Mouse (Mus musculus): ENCODE measurements around the gene Ccser1. TPM values are rescaled to one million over a fixed set of nuclear protein-coding genes. Genes with fewer than 3 reads are reported as not detected.
A peak's percentile ranks its signal among the peaks of the same experiment; 100 is the strongest.

The Ccser1 gene
- polyA plus RNA-seq, 1 experiment: 12.7 TPM

DNA sequence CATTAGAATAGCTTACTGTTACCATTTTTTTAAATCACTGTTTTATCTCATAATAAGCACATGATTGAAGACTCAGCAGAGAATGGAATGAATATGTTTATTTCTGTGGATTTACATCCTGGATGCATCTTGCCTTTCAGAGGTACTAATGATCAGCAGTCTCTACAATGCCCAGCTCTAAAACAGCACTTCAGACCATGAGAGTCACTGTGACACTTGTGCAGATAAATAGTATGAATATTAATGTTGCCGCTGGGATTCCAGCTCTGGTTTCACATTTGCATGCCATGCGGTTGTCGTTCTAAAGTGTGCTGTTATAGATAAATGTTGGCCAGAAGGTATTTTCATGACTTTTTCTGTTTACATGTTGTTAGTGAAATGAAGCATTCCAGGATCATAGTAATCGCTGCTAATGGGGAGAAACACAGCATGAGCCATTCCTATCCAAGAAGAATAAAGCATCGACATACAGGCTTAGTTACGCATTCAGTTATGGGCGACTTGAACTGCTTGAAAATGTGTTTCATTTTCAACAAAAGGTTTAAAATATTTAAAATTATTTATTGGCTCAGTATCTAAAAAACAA, 363.4 kb downstream of the Ccser1 start:
- no peaks in the 10 kb centered on the region for H3K27me3 ChIP-seq (ENCODE audit: control insufficient read depth, insufficient read depth, low read length)
- WGBS: 24% methylated on average over 7 of the region's 7 CpGs
- no peaks in the 10 kb centered on the region; the same call in 1 of the 2 replicates for H3K4me1 ChIP-seq (ENCODE audit: control insufficient read depth, insufficient read depth, low read length)
- TF ChIP-seq POLR2A (IDR thresholded peaks at IDR 0.05; ENCODE audit: borderline replicate concordance, insufficient read depth, low read length) (no peak), CTCF (IDR thresholded peaks at IDR 0.05; ENCODE audit: borderline replicate concordance, insufficient read depth, low read depth, low read length) (no peak)
- peak overlapping the region; percentile 11 for H3K4me3 ChIP-seq (replicated peaks; ENCODE audit: insufficient read depth, low read depth, low read length)
- H3K27ac ChIP-seq (ENCODE audit: insufficient read depth, low read length): no peak overlapping the region
- no peak for DNase-seq

DNA sequence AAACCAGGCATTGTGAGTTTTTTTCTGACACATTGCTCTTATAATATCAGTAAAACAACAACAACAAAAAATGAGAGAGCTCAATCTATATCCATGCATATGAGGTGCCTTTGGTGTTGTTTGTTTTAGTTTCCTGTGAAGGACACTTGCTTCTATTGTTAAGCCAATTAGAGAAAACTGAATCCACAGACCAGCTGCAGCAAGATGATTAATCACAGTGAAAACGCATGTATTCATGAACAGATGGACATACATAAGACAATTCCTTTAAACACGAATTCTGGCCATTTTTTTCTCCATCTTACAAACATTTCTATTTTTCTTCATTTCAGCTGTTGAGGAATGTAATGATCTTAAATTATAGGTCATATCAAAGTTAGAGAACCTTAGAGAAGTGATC, 387.4 kb downstream of the Ccser1 start:
- TF ChIP-seq CTCF (IDR thresholded peaks at IDR 0.05; ENCODE audit: borderline replicate concordance, insufficient read depth, low read depth, low read length): no peak
- WGBS: 49% methylated on average over 2 of the region's 2 CpGs
- Histone ChIP-seq H3K27ac (ENCODE audit: insufficient read depth, low read length) (no peak overlapping the region), H3K4me1 (ENCODE audit: control insufficient read depth, insufficient read depth, low read length) (no peaks in the 10 kb centered on the region), H3K27me3 (ENCODE audit: control insufficient read depth, insufficient read depth, low read length) (no peaks in the 10 kb centered on the region), H3K4me3 (replicated peaks; ENCODE audit: insufficient read depth, low read depth, low read length) (no peak overlapping the region)
- DNase-seq: no peak

DNA sequence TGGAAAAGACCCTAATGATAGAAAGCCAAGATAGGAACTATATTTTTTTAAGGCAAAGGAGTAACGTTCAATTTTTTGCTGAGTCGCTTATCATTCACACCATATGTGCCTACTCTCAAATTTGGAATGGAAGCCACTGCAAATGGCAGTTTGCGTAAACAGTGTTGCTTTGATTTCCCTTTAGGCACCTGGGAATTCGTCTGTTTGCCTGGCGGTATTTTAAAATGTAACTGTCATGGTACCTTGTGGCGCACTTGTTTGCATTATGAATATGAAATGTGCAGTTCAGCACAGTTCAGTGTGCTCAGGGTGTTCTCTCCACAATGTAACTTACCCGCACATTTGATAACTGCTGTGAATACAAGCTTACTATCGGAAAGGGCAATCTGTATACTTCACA, 387.8 kb downstream of the Ccser1 start:
- Histone ChIP-seq H3K27ac (ENCODE audit: insufficient read depth, low read length) (no peak overlapping the region), H3K27me3 (ENCODE audit: control insufficient read depth, insufficient read depth, low read length) (no peaks in the 10 kb centered on the region), H3K4me3 (replicated peaks; ENCODE audit: insufficient read depth, low read depth, low read length) (no peak overlapping the region), H3K4me1 (ENCODE audit: control insufficient read depth, insufficient read depth, low read length) (no peaks in the 10 kb centered on the region)
- TF ChIP-seq CTCF (IDR thresholded peaks at IDR 0.05; ENCODE audit: borderline replicate concordance, insufficient read depth, low read depth, low read length): no peak
- TF ChIP-seq POLR2A (IDR thresholded peaks at IDR 0.05; ENCODE audit: borderline replicate concordance, insufficient read depth, low read length): no peak
- WGBS: 81% methylated on average over 8 of the region's 8 CpGs
- DNase-seq: no peak

DNA sequence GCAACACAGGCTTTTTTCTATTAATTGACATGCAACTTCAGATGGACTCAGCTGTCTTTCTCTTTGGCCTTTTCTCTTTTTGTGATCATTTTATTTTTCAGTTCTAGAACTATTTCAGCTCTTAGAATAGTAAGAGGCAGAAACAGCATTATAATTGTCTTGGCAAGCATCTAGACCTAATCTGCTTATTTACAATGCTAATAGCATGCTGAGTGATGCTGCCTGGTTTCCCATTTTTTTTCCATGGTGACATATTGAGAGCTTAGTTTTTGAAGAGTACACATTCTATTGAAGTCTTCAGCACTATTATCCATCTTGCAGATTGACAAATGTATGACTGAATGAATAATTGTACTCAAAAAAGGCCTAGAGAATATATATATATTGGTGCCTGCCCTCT, 401.6 kb downstream of the Ccser1 start:
- Histone ChIP-seq H3K4me3 (replicated peaks; ENCODE audit: insufficient read depth, low read depth, low read length) (no peak overlapping the region), H3K4me1 (ENCODE audit: control insufficient read depth, insufficient read depth, low read length) (no peaks in the 10 kb centered on the region), H3K27me3 (ENCODE audit: control insufficient read depth, insufficient read depth, low read length) (no peaks in the 10 kb centered on the region), H3K27ac (ENCODE audit: insufficient read depth, low read length) (no peak overlapping the region)
- DNase-seq: no peak
- TF ChIP-seq CTCF (IDR thresholded peaks at IDR 0.05; ENCODE audit: borderline replicate concordance, insufficient read depth, low read depth, low read length): no peak
- TF ChIP-seq POLR2A (IDR thresholded peaks at IDR 0.05; ENCODE audit: borderline replicate concordance, insufficient read depth, low read length): no peak

DNA sequence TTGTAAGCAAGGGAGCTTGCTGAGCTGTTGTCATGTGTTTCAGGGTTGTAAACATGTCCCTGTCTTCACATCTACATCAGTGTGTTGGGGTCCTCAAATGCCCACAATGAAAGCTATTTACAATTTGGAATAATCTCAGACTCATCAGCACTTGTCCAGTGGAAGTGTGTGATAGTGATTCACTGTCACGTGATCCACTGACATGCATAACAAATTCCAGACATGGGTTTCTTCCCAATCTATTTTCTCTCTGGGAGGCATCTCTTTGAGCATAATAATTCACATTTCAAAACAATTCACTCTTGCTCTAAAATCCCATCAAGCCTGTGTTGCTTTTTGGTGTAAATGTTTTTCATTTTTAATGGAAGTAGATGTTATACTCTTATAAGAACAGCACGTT, 408.9 kb downstream of the Ccser1 start:
- Histone ChIP-seq H3K27me3 (ENCODE audit: control insufficient read depth, insufficient read depth, low read length) (no peaks in the 10 kb centered on the region), H3K4me3 (replicated peaks; ENCODE audit: insufficient read depth, low read depth, low read length) (no peak overlapping the region), H3K4me1 (ENCODE audit: control insufficient read depth, insufficient read depth, low read length) (no peaks in the 10 kb centered on the region), H3K27ac (ENCODE audit: insufficient read depth, low read length) (no peak overlapping the region)
- DNase-seq: no peak
- 80% methylated on average over 2 of the region's 2 CpGs for WGBS
- TF ChIP-seq CTCF (IDR thresholded peaks at IDR 0.05; ENCODE audit: borderline replicate concordance, insufficient read depth, low read depth, low read length) (no peak), POLR2A (IDR thresholded peaks at IDR 0.05; ENCODE audit: borderline replicate concordance, insufficient read depth, low read length) (no peak)

DNA sequence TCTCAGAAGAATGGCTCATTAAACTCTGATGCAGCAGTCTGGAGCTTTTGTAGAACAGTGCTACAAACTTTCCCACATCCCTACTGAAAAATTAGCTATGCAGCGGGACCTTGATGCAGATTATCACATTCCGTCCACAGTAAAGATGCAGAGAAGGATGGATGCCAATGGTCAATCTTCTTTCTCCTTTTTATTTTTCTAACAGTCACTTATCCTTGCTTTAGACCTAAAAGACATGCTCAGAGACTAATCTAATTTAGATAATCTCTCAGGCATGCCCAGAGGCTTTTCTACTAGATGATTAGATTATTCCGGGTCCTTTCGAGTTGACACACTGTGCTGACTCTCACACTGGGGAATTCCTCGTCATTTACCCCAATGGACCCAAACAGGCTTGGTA, 421.8 kb downstream of the Ccser1 start:
- no peak overlapping the region for H3K27ac ChIP-seq (ENCODE audit: insufficient read depth, low read length)
- no peaks in the 10 kb centered on the region for H3K4me1 ChIP-seq (ENCODE audit: control insufficient read depth, insufficient read depth, low read length)
- H3K27me3 ChIP-seq (ENCODE audit: control insufficient read depth, insufficient read depth, low read length): no peaks in the 10 kb centered on the region
- H3K4me3 ChIP-seq (replicated peaks; ENCODE audit: insufficient read depth, low read depth, low read length): no peak overlapping the region
- TF ChIP-seq POLR2A (IDR thresholded peaks at IDR 0.05; ENCODE audit: borderline replicate concordance, insufficient read depth, low read length): no peak
- no peak for TF ChIP-seq CTCF (IDR thresholded peaks at IDR 0.05; ENCODE audit: borderline replicate concordance, insufficient read depth, low read depth, low read length)
- WGBS: 81% methylated on average over 5 of the region's 5 CpGs
- no peak for DNase-seq

DNA sequence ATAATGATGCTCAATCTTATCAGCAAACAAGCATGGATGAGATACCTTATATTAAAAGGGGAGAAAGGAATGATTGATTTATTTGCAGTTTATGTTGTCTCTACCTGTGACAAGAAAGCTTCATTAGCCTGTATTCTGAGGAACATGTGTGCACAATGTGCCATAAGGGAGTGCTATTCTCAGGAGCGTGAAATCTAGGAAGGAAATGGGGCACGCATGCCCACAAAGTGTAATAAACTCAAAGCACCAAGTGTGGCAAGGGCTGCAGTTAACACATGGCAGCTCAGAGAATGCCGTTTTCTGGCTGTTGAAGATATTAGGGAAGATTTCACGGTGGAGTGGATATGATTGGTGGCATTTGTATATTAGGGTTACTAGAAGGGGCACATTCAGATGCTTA, 434.8 kb downstream of the Ccser1 start:
- no peak for DNase-seq
- Histone ChIP-seq H3K4me3 (replicated peaks; ENCODE audit: insufficient read depth, low read depth, low read length) (no peak overlapping the region), H3K27me3 (ENCODE audit: control insufficient read depth, insufficient read depth, low read length) (no peaks in the 10 kb centered on the region), H3K27ac (ENCODE audit: insufficient read depth, low read length) (no peak overlapping the region), H3K4me1 (ENCODE audit: control insufficient read depth, insufficient read depth, low read length) (no peaks in the 10 kb centered on the region)
- no peak for TF ChIP-seq CTCF (IDR thresholded peaks at IDR 0.05; ENCODE audit: borderline replicate concordance, insufficient read depth, low read depth, low read length)
- TF ChIP-seq POLR2A (IDR thresholded peaks at IDR 0.05; ENCODE audit: borderline replicate concordance, insufficient read depth, low read length): no peak
- 49% methylated on average over 4 of the region's 4 CpGs for WGBS

DNA sequence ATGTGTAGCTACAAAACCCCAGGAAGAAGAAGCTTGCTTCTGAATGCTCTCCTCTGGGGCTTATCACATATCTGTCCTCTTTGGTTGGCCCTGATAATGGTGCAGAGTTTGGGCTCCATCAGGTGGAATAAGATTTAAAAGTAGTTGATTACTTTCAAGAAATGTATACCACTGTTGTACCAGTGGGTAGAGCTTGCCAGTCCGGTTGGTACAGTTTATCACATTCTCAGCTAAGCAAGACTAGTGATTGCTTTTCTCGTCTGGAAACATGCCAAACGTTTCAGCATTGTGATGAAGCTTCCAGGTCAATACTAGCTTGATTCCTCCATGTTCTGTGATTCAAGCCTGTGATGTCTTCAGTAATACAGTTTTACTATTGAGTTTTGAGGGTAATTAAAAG, 441.6 kb downstream of the Ccser1 start:
- DNase-seq: no peak
- H3K27ac ChIP-seq (ENCODE audit: insufficient read depth, low read length): no peak overlapping the region
- no peaks in the 10 kb centered on the region for H3K4me1 ChIP-seq (ENCODE audit: control insufficient read depth, insufficient read depth, low read length)
- no peak overlapping the region for H3K4me3 ChIP-seq (replicated peaks; ENCODE audit: insufficient read depth, low read depth, low read length)
- TF ChIP-seq CTCF (IDR thresholded peaks at IDR 0.05; ENCODE audit: borderline replicate concordance, insufficient read depth, low read depth, low read length): no peak
- TF ChIP-seq POLR2A (IDR thresholded peaks at IDR 0.05; ENCODE audit: borderline replicate concordance, insufficient read depth, low read length): no peak
- 84% methylated on average over 3 of the region's 3 CpGs for WGBS
- H3K27me3 ChIP-seq (ENCODE audit: control insufficient read depth, insufficient read depth, low read length): no peaks in the 10 kb centered on the region

Data from cerebellum, adult 2 months (tissue).